Mouse (Mus musculus): ENCODE results near the gene Gm20532.

The Gm20532 gene

DNA sequence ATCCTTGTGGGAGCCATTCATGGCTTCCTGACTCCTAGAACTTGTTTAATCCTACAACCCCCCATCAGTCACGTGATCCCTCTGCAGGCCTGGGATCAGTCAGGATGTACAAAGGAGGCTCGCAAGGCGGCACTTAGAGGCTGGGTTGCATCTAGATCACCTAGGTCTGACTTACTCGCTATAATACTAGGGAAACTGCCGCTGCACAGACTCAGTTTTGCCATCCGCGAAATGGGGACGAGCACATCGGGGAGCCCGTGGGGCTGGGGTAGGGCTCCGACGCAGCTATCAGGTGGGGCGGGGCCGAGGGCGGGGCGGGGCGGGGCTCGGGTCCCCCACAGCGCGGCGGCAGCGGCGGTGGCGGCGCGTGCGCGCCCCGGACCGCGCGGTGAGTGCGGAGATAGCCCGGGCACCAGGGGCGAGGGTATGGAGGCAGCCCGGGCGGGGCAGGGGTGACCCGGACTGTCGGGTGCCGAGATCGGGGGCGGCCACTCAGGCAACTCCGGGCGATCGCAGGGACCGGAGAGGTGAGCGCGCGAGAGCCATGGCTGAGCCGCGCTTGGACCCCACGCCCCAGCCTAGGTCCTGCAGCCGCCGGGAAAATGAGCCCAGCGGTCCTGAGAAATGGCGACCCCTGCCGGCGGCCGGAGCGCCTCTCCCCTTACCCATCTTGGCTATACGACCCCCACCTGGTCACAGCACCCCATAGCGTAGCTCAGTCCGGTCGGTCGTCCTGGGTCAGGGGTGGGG is at the start of gene Gm20532:
Gene Gm20532 (plus strand): TSS at position 346 of the 750 bp plus-strand sequence.
- CTCF ChIA-PET = interaction anchor here (0.5 kb wide), 1 partner anchor 624 kb away, joined by 16 read pairs; no protein-coding TSS in a partner anchor

DNA sequence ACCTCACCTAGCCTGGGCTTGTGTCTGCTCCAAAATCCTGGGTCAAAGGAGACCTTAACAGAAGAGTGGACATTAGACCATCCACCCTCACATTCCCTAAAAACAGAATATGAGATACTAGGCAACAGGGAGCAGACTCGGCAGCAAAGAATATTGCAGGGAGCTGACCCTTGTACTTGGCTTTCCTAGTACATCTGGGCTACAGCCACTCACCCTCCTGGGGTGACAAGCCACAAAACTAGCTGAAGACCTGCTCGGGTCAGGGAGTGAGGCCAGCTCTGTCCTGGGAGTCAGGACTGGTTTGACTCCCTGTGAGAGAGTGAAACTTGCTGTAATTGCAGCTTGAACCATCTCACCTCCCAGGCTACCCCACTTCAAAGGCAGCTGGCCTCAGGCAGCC is 46.9 kb upstream of the Gm20532 start:
- CTCF ChIA-PET = no interaction called here

DNA sequence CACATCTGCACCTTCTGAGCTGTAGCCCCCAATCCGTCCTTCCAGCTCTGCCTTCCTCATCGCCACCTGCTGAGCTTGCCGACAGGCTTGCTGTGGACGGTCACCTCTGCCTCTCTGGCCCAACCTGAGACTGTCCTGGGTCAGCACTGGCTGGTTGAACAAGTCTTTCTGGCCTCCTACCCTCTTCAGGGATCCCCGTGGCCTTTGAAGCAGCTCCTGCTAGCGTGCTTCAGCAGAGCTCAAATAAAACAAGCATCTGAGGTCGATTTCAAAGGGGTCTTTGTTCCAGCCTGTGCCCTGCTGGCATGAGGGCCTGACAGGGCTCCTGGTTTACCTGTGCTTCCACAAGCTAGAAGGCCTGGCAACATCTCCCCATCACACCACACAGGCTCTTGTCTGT is 45.7 kb upstream of the Gm20532 start:
- CTCF ChIA-PET = no interaction called here

DNA sequence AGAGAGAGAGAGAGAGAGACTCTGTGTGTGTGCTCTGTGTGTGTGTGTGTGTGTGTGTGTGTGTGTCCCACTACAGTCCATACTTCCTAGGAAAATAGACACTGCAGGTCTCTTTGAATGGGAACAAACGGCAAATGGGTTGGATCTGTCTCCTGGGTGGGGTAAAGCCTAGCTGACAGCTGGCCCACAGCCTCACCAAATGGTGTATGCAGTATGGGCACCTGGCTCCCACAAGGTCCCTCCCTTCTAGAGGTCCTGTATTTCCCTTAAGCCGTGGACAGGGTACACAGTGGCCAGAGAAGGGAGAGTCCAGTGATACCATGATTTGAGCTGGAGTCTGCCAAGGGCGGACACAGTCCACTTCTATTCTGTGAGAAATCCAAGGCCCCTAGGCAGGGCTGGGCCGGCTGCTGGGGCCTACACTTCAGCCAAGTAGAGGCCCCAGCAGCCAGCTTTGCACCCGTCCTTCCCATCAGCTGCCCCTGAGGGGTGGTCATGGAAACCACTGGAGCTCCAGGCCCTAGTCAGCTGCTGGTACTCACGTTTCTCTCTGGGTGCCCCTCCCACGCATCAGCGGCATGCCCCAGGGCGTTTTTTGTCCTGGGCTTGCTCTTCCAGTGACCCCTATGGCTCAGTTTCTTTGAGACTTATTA is 45.1 kb upstream of the Gm20532 start:
- CTCF ChIA-PET = no interaction called here

DNA sequence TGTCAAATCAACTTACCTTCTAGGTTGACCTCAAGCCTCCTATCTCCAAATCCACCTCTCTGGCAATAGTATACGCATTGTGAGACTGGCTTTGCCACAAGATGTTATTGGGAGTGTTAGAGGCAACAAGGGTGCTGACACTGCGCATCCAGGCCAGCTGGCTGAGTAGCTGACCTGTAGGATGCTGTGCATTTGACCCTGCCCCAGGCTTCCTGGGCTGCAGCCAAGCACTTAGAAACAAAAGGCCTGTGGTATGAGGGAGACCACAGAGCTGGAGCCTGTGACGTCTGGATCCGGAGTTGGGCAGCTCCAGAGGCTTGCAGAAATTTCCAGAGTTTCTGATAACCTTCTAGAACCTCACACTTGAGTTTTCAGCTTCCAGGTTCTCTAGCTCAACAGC is 43.3 kb upstream of the Gm20532 start:
- CTCF ChIA-PET = no interaction called here

DNA sequence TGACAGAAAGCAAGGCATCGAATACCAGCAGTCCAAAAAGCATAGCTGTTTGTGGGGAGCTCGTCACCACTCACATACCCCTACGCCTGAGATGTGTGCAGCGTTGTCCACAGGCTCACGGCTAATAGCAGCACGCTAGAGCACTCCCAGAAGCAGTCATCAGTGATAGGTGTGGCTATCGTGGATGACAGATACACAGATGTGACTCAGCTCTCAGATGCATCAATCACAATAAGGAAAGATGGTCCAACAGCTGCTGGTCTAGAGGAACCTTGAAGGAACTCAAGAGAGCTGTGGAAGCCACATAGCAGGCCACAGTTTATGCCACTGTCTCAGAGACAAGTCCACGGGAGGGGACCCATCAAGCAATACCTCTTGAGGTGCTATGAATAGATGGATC is 42.7 kb upstream of the Gm20532 start:
- CTCF ChIA-PET = no interaction called here

DNA sequence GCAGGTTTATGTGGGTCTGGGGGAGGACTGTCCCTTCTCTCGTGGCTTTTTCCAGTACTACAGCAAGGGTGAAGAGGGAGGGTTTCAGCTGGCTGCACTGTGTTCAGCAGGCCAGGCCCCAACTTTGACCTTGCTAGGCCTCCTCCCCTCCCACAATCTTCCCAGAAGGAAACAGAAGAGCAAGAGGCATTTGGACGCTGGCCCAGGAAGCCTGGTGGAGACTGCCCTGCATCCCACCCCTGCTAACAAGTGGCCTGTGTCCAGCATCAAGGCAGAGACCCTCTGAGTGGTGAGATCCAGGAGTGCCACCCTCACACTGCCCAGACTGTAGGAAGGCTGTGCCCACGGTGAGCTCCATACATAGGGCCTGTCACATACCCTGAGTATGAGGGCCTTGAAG is 42.2 kb upstream of the Gm20532 start:
- CTCF ChIA-PET = no interaction called here

DNA sequence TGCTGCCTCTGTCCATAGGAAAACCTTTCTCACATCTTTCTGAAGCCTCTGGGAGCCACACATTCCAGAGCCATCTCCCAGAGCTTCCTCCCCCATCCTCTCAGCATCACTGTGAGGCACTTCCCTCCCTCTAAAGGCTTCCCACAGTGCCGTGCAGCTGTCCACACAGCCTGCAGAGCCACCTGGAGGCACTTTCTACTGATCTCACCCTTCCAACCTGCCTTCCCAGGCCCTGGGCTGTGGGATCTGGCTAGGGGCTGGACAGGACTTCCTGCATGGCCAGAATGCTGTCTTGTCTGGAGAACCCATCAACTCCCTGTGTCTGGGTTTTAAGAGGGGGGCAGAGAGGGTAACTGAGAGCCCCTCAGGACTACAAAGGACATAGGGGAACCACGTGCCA is 39.0 kb upstream of the Gm20532 start:
- CTCF ChIA-PET = interaction anchor here (0.6 kb wide), 1 partner anchor 23 kb away, joined by 3 read pairs; no protein-coding TSS in a partner anchor

DNA sequence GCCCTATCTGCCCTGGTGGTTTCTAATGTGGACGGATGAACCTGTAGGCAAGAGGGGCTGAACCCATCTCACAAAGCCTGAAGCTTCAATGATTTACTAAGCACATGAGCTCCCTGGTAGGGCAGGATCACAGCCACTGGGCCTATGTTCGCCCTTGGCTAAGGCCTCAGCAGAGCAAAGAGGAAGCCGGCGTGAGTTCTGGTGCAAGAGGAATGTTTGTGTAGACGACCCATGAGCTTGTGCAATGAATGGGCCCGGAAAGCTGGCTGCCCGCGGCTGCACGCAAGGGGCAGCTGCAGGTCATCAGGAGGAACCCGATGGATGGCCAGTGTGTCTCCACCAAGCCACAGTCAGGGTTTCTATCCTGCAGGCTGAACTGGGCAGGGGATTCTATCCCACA is 36.6 kb upstream of the Gm20532 start:
- CTCF ChIA-PET = no interaction called here

DNA sequence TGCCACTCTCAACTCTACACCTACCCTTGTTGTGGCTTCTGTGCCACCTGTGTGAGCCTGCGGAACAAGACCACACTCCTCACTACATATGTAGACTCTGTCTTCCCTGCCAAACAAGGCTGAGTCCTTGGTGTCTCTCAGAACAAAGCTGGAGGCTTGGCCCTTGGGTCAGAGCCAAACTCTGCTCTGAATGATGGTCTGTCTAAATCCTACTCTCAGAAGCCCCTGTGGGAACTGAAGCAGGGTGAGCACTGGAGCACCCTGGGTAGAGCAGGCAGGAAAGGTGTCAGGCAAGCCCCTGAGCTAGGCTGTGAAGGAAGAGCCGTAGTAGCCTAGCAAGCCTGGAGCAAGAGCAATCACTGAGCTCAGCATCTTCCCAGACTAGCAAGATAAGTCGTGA is 36.2 kb upstream of the Gm20532 start:
- CTCF ChIA-PET = no interaction called here

DNA sequence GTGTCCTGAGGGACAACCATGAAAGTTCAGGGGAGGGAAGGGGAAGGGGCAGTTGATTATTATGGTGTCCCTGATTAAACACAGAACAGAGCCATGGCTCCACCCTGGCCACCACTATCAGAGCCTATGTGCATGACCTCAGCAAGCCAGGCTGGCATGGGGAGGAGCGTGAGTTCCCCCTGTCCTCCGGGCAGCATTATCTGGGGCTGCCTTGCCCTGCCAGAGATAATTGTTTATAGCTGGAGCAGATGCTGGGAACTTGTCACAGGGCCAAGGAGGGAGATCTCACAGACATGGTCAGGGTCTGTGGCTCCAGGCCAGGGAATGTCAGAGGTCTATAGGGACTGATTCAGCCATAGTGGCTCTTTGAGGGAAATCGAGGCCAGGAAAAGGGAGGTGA is 35.7 kb upstream of the Gm20532 start:
- CTCF ChIA-PET = no interaction called here

DNA sequence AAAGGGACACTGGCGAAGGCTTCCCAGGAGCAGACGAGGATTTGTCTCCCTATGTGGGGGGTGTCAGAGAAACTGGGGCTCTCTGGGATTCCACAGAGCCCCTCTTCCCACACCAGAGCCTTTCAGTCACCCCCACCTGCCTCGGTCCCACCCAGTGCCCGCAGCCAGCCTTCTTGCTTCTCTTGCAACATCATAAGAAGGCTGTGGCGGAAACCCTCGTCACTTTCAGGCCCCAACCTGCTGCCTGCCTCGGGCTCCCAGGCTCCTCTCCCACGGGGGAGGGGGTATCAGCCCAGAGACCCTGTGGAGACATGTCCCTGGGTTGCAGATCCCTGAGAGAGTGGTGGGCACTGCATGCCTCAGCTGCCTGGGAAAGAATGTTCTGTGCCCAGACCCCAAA is 35.0 kb upstream of the Gm20532 start:
- CTCF ChIA-PET = no interaction called here

DNA sequence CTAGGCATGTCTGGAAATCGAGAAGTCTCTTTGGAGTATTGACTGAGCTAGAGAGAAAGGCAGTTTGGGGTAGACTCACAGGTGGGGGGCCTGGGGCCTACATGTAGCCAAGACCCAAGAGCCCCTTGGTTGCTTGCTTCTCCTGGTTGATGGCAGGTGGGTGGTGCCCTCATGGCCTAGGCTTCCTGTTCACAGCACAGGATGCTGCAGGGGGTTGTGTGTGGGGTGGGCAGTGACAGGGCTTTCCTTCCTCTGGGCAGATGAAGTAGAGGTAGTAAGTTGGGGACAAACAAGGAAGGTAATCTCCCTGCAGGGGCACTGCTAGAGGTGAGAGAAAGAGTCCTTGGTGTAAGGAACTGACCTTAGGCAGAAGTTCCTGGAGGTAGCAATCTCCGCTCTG is 34.4 kb upstream of the Gm20532 start:
- CTCF ChIA-PET = no interaction called here

DNA sequence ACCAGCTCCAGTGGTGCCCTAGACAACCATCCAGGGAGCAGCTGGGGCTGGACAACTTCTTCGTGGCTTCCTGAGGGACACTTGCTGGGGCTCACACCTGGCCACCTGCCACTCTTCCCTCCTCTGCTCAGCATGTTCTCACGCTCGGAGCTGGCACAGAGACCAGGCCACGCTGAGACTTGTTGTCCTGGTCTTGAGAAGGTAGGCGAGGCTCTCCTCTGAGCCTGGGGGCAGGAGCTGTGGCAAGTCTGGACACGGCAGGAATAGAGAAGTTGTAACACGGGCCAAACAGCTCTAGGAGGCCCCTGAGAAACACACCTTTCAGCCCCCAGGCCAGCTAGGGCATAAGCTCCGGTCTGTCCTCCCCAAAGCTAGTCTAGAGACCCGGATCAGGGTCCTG is 32.5 kb upstream of the Gm20532 start:
- CTCF ChIA-PET = no interaction called here

DNA sequence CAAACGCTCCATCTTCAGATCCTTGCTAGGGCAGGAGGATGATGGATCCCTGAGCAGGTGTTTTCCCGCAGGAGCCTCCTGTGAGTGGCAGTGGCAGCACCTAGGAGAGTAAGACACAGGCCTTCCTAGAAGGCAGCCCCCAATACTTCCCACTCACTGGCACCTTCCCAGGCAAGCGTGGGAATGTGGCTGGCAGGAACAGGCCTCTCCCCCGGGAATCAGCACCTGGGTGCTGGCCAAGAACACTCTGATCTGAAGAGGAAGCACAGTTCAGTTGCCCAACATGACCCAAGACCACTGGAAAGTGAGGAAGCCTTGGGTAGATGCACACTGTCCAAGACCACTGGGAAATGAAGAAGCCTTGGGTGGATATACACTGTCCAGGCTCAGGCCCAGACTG is 31.4 kb upstream of the Gm20532 start:
- CTCF ChIA-PET = no interaction called here

DNA sequence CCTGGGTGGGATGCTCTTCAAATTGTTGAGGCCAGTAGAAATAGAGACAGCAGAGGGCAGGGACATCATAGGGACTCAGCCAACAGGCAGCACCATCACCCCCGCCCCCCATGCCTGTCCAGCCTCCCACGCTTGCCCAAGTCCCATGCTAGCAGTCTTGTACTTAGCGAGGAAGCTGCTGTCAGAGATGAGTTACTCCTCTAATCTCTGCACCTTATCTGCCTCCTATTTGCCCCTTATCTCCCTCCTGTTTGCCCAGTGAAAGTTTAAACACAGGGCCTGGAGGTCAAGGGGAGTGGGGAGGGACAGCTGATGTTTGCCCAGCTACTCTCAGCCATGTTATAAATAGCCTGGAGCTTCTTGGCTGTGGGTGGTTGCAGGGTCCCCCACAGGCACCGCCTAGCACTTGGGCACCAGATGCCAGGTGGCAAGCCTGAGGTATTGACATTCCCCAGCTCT is 29.9 kb upstream of the Gm20532 start:
- CTCF ChIA-PET = interaction anchor here (0.5 to 0.7 kb wide), 2 partner anchors 108 to 322 kb away, joined by 4 to 5 read pairs; no protein-coding TSS in a partner anchor

DNA sequence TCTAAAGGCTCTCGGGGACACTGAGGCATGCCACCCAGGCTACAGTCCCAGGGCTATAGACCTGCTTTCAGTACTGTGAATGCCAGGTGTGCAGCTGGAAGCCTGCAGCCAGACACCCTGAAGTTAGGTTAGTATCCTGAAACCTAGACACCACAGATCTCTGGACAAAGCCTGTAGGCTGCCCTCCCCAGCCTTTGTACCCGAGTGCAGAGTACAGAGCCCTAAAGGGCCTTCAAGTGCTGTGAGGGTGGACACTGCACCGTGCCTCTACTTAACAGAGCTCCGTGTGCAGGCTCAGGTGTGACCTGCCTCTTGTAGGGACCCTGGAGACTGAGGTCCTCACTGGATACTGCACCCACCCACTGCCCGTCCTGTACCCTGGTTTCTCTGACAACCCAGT is 25.9 kb upstream of the Gm20532 start:
- CTCF ChIA-PET = no interaction called here

DNA sequence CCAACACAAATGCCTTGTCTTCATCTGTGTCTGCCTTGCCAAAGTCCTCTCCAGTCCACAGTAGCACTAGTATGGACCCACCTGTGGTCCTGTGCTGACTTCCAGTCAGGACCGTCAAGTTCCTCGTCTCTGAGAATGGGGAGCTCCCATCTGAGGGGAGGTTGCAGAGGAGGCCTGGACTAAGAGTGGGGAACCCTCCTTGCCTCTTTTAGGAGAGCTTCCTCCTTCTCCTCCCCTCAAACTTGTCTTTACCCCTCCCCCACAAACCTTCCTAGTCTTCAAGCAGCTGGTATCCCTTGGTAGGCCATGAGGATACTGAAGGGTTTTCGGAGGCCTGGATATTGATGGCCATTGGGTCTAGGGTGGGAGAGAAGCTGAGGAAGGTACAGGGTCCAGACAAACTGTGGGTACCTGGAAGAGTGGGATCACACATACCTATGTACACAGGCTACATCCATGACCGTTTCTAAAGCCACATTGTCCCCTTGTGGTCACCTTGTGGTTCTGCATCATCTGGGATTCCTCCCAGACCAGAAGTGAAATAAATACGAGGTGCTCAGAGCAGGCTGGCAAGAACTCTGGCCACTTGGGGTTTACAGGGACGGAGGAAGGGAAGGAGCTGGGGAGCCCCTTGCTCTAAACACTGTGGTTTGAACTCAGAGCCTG is 25.0 kb upstream of the Gm20532 start:
- CTCF ChIA-PET = interaction anchor here (1.3 kb wide), 1 partner anchor 112 kb away, joined by 5 read pairs; no protein-coding TSS in a partner anchor

DNA sequence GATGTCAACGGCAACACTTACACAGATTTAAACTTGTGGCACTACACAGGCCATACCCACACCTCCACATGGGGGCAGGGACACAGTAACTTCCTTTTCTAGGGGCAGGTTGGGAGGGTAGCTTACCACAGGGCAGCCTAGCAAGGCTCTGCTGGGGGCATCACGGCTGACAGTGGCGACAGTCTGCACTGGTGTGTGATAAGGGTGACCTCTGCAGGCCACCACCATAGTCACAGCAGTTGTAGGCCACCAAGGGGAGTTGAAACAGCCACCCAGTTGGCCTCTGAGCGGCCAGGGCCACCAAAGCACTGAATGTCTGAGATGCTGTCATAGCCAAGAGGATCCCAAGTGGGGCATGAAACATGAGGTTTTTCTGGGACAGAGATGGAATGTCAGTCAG is 20.2 kb upstream of the Gm20532 start:
- CTCF ChIA-PET = interaction anchor here (1.4 kb wide), 1 partner anchor 119 kb away, joined by 3 read pairs; no protein-coding TSS in a partner anchor

DNA sequence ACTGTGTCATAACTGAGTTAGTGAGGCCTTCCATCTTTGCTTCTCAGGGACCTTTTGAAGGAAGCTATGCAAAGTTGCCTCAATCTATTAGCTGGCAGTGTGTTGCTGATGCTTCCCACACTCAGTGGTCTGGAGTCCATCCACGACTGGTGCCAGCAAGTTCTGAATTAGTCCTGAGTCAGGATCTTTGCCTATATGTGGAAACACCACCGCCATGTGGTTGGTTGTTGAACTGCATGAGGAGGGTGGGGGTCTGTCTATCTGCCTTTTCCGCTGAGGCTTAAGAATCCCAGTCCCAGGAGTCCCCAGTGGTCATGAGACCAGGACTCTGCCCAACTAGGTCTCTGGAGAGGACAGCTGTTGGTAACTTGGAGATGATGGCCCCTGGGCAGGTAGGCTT is 16.4 kb upstream of the Gm20532 start:
- CTCF ChIA-PET = interaction anchor here (0.7 to 1.0 kb wide), 2 partner anchors 23 to 120 kb away, joined by 3 to 4 read pairs; no protein-coding TSS in a partner anchor

DNA sequence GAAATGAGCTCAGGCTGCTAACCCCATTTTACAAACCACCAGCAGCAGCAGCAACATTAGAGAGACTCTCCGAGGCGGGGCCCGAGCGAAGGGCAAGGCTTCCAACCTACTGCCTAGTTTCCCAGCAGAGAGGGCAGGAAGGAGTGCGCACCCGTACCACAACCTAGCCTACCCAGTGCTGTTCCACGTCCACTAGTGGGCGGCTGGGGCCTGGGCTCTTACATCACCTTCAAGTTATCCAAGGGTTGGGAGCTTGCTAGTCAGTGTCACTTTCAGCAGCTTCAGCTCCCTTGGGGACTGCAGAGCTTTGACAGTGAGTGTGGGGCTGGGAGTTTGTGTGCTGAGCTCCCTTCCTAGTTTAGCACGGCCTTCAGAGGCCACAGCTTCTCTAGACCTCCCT is 15.0 kb upstream of the Gm20532 start:
- CTCF ChIA-PET = no interaction called here

DNA sequence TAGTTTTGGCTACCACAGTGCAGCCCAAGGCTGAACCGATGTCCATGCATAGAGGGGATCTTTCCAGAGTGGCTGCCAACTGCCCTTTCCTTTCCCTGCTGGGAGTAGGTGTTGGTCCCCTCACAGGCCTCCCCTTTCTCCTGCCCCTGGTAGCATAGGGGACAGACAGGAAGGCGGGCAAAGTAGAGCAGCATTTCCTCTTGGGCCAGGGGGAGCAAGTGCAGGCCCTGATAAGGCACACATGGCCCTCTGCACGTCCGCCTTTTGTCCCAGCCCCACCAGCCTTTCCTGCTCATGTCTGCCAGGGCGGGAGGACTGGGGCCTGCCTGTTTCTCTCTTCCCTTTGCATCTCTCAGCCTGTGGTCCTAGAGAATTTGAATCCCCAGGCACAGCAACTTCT is 14.6 kb upstream of the Gm20532 start:
- CTCF ChIA-PET = no interaction called here

DNA sequence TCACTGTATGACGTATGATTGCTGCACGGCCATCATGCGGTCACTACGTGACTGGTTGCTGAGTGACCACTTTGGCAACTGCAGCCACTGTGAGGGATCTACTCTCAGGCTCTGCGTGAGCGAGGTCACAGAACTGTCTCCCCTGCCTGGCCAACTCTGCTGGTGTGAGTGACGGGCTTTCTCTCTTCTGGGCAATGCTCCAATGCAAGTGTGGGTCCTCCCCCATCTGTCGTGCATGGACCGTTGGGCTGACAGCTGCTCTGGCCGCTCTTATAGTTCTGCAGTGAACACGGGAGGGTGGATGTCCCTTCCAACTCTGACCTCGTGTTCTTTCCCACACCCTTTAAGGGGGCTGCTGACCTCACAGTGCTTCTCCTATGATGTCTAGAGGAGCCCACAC is 13.0 kb upstream of the Gm20532 start:
- CTCF ChIA-PET = interaction anchor here (0.6 to 0.7 kb wide), 2 partner anchors 8 to 29 kb away, joined by 4 to 11 read pairs; no protein-coding TSS in a partner anchor

All from spleen, embryonic (tissue).